Mouse (Mus musculus) testis, adult 2 months (tissue): Measurements from ENCODE around the gene Phactr2.

Source experiments
- CTCF ChIP-seq: fragments of 200-500 bp; IDR thresholded peaks from 2 replicates; pipeline ENCODE4 v1.5.1; 2012; ENCODE audit warnings: low read depth, mild to moderate bottlenecking, inconsistent platforms, low read length, moderate library complexity; ENCODE audit not compliant: control insufficient read depth, insufficient read depth, insufficient replicate concordance
- POLR2A ChIP-seq: fragments of 200-500 bp; IDR thresholded peaks from 2 replicates; pipeline ENCODE4 v1.6.1; 2012; ENCODE audit warnings: low read depth, mild to moderate bottlenecking, inconsistent platforms, low read length, moderate library complexity; ENCODE audit not compliant: control insufficient read depth

- TF ChIP-seq CTCF (no peak), POLR2A (no peak)
These were observed 239.7 kb downstream of the Phactr2 start for GRCm38 (mm10) chr10:13234503-13234902.
